Mouse (Mus musculus) heart, embryonic 12.5 days (tissue): Measurements from ENCODE around the gene Gm8773. TPM values are rescaled to one million over a fixed set of nuclear protein-coding genes. Genes with fewer than 3 reads are reported as not detected.

Source experiments
- ATAC-seq: fragments of 200-750 bp; cut with Nextera tagmentation; 2 replicates; pipeline ENCODE4 v1.8.0; 2017; ENCODE audit warnings: moderate TSS enrichment, moderate library complexity; ENCODE audit not compliant: insufficient number of reproducible peaks, low FRiP score
- H3K27ac ChIP-seq: fragments of 300-500 bp; sonication (generic); 2 replicates; pipeline ENCODE4 v1.5.1; 2016; ENCODE audit warnings: mild to moderate bottlenecking, moderate library complexity; ENCODE audit not compliant: poor library complexity, severe bottlenecking
- H3K27me3 ChIP-seq: fragments of 300-500 bp; sonication (generic); replicated peaks from 2 replicates; pipeline ENCODE4 v1.6.1; 2016; ENCODE audit warnings: mild to moderate bottlenecking, moderate library complexity
- H3K36me3 ChIP-seq: fragments of 300-500 bp; sonication (generic); 2 replicates; pipeline ENCODE4 v1.6.1; 2016; ENCODE audit warnings: mild to moderate bottlenecking, moderate library complexity
- H3K4me1 ChIP-seq: fragments of 300-500 bp; sonication (generic); replicated peaks from 2 replicates; pipeline ENCODE4 v1.6.1; 2016; ENCODE audit warnings: mild to moderate bottlenecking
- H3K4me2 ChIP-seq: fragments of 300-500 bp; sonication (generic); 2 replicates; pipeline ENCODE4 v1.6.1; 2016; ENCODE audit warnings: mild to moderate bottlenecking, moderate library complexity
- H3K4me3 ChIP-seq: fragments of 300-500 bp; sonication (generic); 2 replicates; pipeline ENCODE4 v1.5.1; 2016; ENCODE audit warnings: mild to moderate bottlenecking
- H3K9ac ChIP-seq: fragments of 300-500 bp; sonication (generic); 2 replicates; pipeline ENCODE4 v1.6.1; 2016; ENCODE audit warnings: mild to moderate bottlenecking, moderate library complexity
- H3K9me3 ChIP-seq: fragments of 300-500 bp; sonication (generic); replicated peaks from 2 replicates; pipeline ENCODE4 v1.6.1; 2016; ENCODE audit warnings: mild to moderate bottlenecking, moderate library complexity
- WGBS: fragments of 180-500 bp; shearing (Covaris S2); methylation state at CpG from one replicate; pipeline ENCODE4 v1.1.7; 2016; 5-methylcytosine and 5-hydroxymethylcytosine counted together
- polyA plus RNA-seq: library from polyadenylated mRNA; unstranded; fragments of >200 nt; fragmentation: Nextera tagmentation; extraction: Ambion mirVana; gene quantifications from 2 replicates; pipeline ENCODE4 v1.2.1, GENCODE M21; 2016

Gene Gm8773
- polyA plus RNA-seq, 1 experiment from 2014 or later, result 1.0 TPM

DNA sequence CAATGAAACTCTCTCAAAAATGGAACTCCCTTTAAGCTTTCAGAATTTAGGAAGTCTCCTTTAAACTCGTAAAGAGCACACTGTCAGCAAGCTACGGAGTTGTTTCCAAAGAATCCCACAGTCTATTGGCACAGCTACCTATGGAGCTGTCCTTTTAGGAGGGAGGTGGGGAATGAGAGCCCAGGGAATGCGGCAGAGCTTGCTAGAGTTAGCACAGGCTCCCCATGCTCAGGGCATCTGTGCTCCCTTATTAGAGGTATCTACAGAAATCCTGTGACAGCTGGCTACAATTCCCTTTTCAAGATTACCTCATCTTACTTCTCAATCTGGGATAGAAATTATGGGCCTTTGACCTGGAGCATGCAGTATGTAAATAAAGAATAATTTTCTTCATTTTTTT, 36.9 kb downstream of the Gm8773 start:
- no peaks in the 10 kb centered on the region for H3K27me3 ChIP-seq
- no peak overlapping the region for H3K4me2 ChIP-seq
- ATAC-seq, result no peak
- no peak overlapping the region for H3K27ac ChIP-seq
- no peak overlapping the region for H3K9ac ChIP-seq
- H3K4me1 ChIP-seq, result no peaks in the 10 kb centered on the region
- H3K9me3 ChIP-seq, result no peaks in the 10 kb centered on the region
- no peaks in the 10 kb centered on the region for H3K36me3 ChIP-seq
- no peak overlapping the region for H3K4me3 ChIP-seq
- 47% methylated on average over 3 of the region's 3 CpGs for WGBS

DNA sequence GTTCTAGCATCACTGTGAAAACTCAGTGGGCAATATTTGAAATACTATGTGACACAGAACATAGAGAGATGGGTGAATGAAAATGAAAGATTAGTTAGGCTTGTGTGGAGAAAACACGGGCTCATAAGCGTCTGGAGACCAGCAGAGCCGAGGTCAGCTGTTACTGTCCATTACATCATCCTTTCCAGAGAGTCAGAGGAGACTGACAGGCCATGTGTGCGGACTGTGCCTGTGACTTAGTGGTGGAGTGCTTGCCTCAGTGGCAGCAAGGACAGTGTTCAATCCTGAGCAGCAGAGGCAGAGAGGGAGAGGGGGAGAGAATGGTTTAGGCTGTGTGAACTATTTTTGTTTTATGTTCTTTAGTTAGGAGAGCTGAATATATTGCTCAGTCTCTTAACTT, 44.7 kb downstream of the Gm8773 start:
- WGBS, result 43% methylated on average over 4 of the region's 4 CpGs
- Histone ChIP-seq H3K27me3 (no peaks in the 10 kb centered on the region), H3K4me2 (no peak overlapping the region)

DNA sequence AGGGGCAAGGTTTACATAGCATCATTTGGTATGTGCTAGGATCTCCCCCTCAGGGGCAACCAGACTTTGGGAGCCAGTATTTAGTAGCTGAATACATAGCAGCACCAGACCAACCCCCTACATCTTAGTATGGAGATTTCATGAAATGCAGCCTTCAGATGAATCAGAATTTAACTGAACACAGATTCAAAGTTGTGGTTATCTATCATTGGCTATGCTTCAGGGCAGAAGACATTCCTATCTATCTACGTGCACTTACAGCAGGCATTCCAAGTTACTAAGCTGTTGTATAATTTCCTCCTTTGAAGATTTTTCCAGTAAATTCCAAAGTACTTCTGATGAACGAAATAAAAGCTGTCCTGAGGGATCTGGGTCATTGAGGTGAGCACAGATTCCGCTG, 51.9 kb downstream of the Gm8773 start:
- H3K4me3 ChIP-seq, result no peak overlapping the region
- no peaks in the 10 kb centered on the region for H3K27me3 ChIP-seq
- H3K9me3 ChIP-seq, result no peaks in the 10 kb centered on the region
- no peak overlapping the region for H3K27ac ChIP-seq
- H3K9ac ChIP-seq, result no peak overlapping the region
- no peak for ATAC-seq
- WGBS, result 61% methylated on average over 3 of the region's 3 CpGs
- H3K4me2 ChIP-seq, result no peak overlapping the region
- no peaks in the 10 kb centered on the region for H3K36me3 ChIP-seq
- no peaks in the 10 kb centered on the region for H3K4me1 ChIP-seq

More for the DNA sequence above, 44.7 kb downstream of the Gm8773 start:
- Histone ChIP-seq H3K36me3 (no peaks in the 10 kb centered on the region), H3K4me3 (no peak overlapping the region), H3K27ac (no peak overlapping the region), H3K9me3 (no peaks in the 10 kb centered on the region), H3K4me1 (no peaks in the 10 kb centered on the region), H3K9ac (no peak overlapping the region)
- ATAC-seq, result no peak

Other genes with a start within 250 kb of the Gm8773 start
- gene Cdk14, start 153.5 kb upstream of the Gm8773 start, polyA plus RNA-seq, result 20.4 and 21.3 TPM in 2 replicates
- gene 1700015F17Rik, start 94.7 kb upstream of the Gm8773 start, polyA plus RNA-seq, result not detected in 2 replicates
- gene Cldn12, start 58.8 kb upstream of the Gm8773 start, polyA plus RNA-seq, result 18.4 and 19.3 TPM in 2 replicates
- 23.4 and 24.0 TPM in 2 replicates for gene Gtpbp10, start 14.3 kb upstream of the Gm8773 start, polyA plus RNA-seq
- gene Cfap69, start 90.4 kb downstream of the Gm8773 start, polyA plus RNA-seq, result 1.7 and 1.8 TPM in 2 replicates
- gene Steap2, start 120.8 kb downstream of the Gm8773 start, polyA plus RNA-seq, result 3.6 and 4.1 TPM in 2 replicates
- gene Steap1, start 175.5 kb downstream of the Gm8773 start, polyA plus RNA-seq, result 3.1 and 3.8 TPM in 2 replicates